Comparison of ENCODE assay signal across 9 mouse cellular contexts in the genomic region with DNA sequence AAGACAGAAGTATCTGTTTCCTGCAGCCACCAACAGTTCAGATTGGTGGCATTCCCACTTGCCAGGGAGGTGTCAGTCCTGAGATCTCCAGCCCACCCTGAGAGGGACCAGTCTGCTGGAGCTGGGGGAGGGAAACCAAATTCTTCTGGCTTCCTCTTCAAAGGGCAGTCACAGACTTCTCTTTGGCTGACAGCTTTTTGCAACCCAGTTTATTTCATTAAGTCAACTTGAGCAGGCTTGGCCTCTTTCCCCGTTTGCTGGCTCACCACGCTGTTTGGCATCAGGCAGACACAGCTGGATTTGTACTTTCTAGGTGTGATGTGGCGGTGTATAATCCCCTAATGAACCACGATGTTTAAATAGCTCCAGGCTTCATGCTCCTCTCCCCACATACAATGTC.
DNase-seq lines count a peak whose midpoint lies in the region; ATAC-seq lines count a peak whose summit lies in the region.
"Had no signal": no experiment of that assay in that cellular context is flagged by ENCODE, and none has a peak within 500 bp of the region (broad histone marks: within the 10 kb centered on the region; RNA-seq: fewer than 3 reads in every experiment).

No protein-coding gene starts in this region.

- H3K4me3 ChIP-seq in stomach, embryonic 14.5 days (ENCODE audit: low read depth, low read length), result no peak overlapping the region
- H3K4me3 ChIP-seq: myocyte had no signal

- intact Hi-C loops in heart, postnatal 25 days (cut with DNase I), result no loop called here

- peaks cover 26% of the 10 kb centered on the region; the same call in 1 of the 2 replicates for H3K4me1 ChIP-seq in stomach, embryonic 14.5 days (ENCODE audit: control insufficient read depth, insufficient read depth, low read length)

- H3K9ac ChIP-seq in stomach, embryonic 14.5 days (replicated peaks; ENCODE audit: low read depth, low read length), result no peak overlapping the region

- H3K36me3 ChIP-seq in stomach, embryonic 14.5 days (ENCODE audit: control insufficient read depth, insufficient read depth, low read length), result no peaks in the 10 kb centered on the region

- peak; percentile 33; the same call in 1 of the 2 replicates for ATAC-seq in stomach, embryonic 14.5 days (ENCODE audit: insufficient number of reproducible peaks, insufficient read depth, low FRiP score, low read depth)

- H3K27ac ChIP-seq in stomach, embryonic 14.5 days (ENCODE audit: low read length), result no peak overlapping the region

- no peaks in the 10 kb centered on the region for H3K27me3 ChIP-seq in stomach, embryonic 14.5 days (ENCODE audit: control insufficient read depth, insufficient read depth, low read length)

- 17% methylated on average over 4 of the region's 4 CpGs for WGBS in stomach, embryonic 14.5 days

- no peak overlapping the region for H3K4me2 ChIP-seq in stomach, embryonic 14.5 days (replicated peaks; ENCODE audit: low read depth, low read length)

- no peaks in the 10 kb centered on the region for H3K9me3 ChIP-seq in stomach, embryonic 14.5 days (ENCODE audit: control insufficient read depth, low read depth, low read length)

- DNase-seq in adrenal gland, postnatal 36 days, result peak; percentile 2 to 23
- DNase-seq in adrenal gland, postnatal 4 days (ENCODE audit: low spot score in 2 of 2), result no peak
- DNase-seq in ovary, postnatal 14 days (ENCODE audit: low spot score), result peak; percentile 27
- no peak for DNase-seq in ovary, postnatal 36 days (ENCODE audit: low spot score)
- DNase-seq in heart, postnatal 25 days (ENCODE audit: low spot score), result peak; percentile 33
- no peak for DNase-seq in spleen, postnatal 4 days (ENCODE audit: low spot score in 2 of 2)
- no peak for DNase-seq in left cerebral cortex, adult 9 months (ENCODE audit: low spot score in 2 of 2)

Comparison
In these comparisons a context has a peak if more than half of its experiments do, and no peak if none do; other contexts are left out.
1. DNase-seq: peak in adrenal gland, postnatal 36 days (2 of 2), ovary, postnatal 14 days (single experiment) and heart, postnatal 25 days (single experiment); none in adrenal gland, postnatal 4 days (0 of 2), ovary, postnatal 36 days (single experiment), spleen, postnatal 4 days (0 of 2) and left cerebral cortex, adult 9 months (0 of 2).